8 mouse cellular contexts compared by ENCODE assay signal in the genomic region with DNA sequence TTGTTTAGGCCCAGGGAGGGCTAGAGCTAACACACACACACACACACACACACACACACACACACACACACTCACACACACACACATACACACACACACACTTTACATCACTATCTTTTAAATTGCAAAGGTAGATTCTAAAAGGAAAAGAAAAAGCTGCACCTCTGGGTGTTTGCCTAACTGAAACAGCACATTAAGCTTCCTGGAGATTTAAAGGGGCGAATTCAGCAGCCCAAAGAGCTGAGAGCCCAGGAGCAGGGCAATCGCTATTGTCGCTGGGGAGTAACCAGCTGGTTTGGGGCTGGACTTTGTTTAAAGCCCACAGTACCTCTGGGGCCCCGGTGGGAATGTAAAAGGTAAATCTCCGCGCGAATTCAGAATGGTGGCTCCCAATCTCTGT. TPM values are rescaled to one million over a fixed set of nuclear protein-coding genes. Genes with fewer than 3 reads are reported as not detected.
DNase-seq lines count a peak whose midpoint lies in the region; ATAC-seq and TF ChIP-seq lines count a peak whose summit lies in the region.

No protein-coding gene starts in this region.

- H3K9me3 ChIP-seq in heart, embryonic 11.5 days (replicated peaks; ENCODE audit: control insufficient read depth, low read length) = no peaks in the 10 kb centered on the region
- H3K9me3 ChIP-seq in heart, embryonic 15.5 days (replicated peaks) = no peaks in the 10 kb centered on the region
- H3K9me3 ChIP-seq in midbrain, embryonic 11.5 days (ENCODE audit: control insufficient read depth, low read length) = no peaks in the 10 kb centered on the region

- no peak for TF ChIP-seq POLR2A in brain, embryonic 14.5 days (IDR thresholded peaks at IDR 0.05; ENCODE audit: borderline replicate concordance, extremely low read depth, insufficient read depth, insufficient read length, poor library complexity, severe bottlenecking)

- peak overlapping the region; percentile 67 for H3K4me2 ChIP-seq in heart, embryonic 11.5 days
- H3K4me2 ChIP-seq in heart, embryonic 15.5 days = peak overlapping the region; percentile 37
- H3K4me2 ChIP-seq in midbrain, embryonic 11.5 days = peak overlapping the region; percentile 79

- H3K9ac ChIP-seq in heart, embryonic 11.5 days (ENCODE audit: low read depth, low read length) = peak overlapping the region; percentile 99
- H3K9ac ChIP-seq in heart, embryonic 15.5 days = peak overlapping the region; percentile 95
- H3K9ac ChIP-seq in midbrain, embryonic 11.5 days (ENCODE audit: low read length) = peak overlapping the region; percentile 83

- peak overlapping the region; percentile 79 for H3K4me3 ChIP-seq in heart, embryonic 11.5 days (ENCODE audit: low read depth, low read length)
- H3K4me3 ChIP-seq in heart, embryonic 15.5 days = peak overlapping the region; percentile 74
- H3K4me3 ChIP-seq in midbrain, embryonic 11.5 days (ENCODE audit: low read depth, low read length) = peak overlapping the region; percentile 78

- intact Hi-C loops in heart, postnatal 14 days (cut with DNase I) = loop anchor here (5.0 kb wide), 2 partner anchors 83 to 133 kb away; partner anchors contain the start of gene Cap2
- intact Hi-C loops in gastrocnemius, postnatal 14 days (cut with DNase I; ENCODE audit: low total_unique reads) = no loop called here

- no peaks in the 10 kb centered on the region; the same call in 1 of the 2 replicates for H3K27me3 ChIP-seq in heart, embryonic 11.5 days (ENCODE audit: control insufficient read depth, insufficient read depth, low read length)
- no peaks in the 10 kb centered on the region; the same call in 1 of the 2 replicates for H3K27me3 ChIP-seq in heart, embryonic 15.5 days
- H3K27me3 ChIP-seq in midbrain, embryonic 11.5 days (ENCODE audit: control insufficient read depth, insufficient read depth, low read length) = no peaks in the 10 kb centered on the region

- H3K4me1 ChIP-seq in heart, embryonic 11.5 days (ENCODE audit: control insufficient read depth, insufficient read depth, low read length) = peaks cover 6% of the 10 kb centered on the region; the same call in 1 of the 2 replicates
- peaks cover 8% of the 10 kb centered on the region; the same call in 1 of the 2 replicates for H3K4me1 ChIP-seq in heart, embryonic 15.5 days (replicated peaks)
- H3K4me1 ChIP-seq in midbrain, embryonic 11.5 days (ENCODE audit: control insufficient read depth, insufficient read depth, low read length) = peaks cover 4% of the 10 kb centered on the region; the same call in 1 of the 2 replicates

- peak overlapping the region; percentile 99 for H3K27ac ChIP-seq in heart, embryonic 11.5 days (ENCODE audit: low read depth, low read length)
- H3K27ac ChIP-seq in heart, embryonic 15.5 days = peak overlapping the region; percentile 98
- no peak overlapping the region for H3K27ac ChIP-seq in midbrain, embryonic 11.5 days (ENCODE audit: low read depth, low read length)

- TF ChIP-seq CTCF in brain, embryonic 14.5 days (IDR thresholded peaks at IDR 0.05; ENCODE audit: borderline replicate concordance, extremely low read depth, insufficient read depth, insufficient read length) = no peak

- 7% methylated on average over 7 of the region's 7 CpGs for WGBS in heart, embryonic 11.5 days (ENCODE audit: insufficient replicate concordance)
- whole genome bisulfite sequencing in heart, embryonic 15.5 days = 16% methylated on average over 7 of the region's 7 CpGs
- WGBS in midbrain, embryonic 11.5 days = 2% methylated on average over 7 of the region's 7 CpGs

- DNase-seq in heart, postnatal 14 days = no peak
- peak; percentile 47 for DNase-seq in brain, embryonic 14.5 days (ENCODE audit: low read depth)
- peak; percentile 90 for DNase-seq in midbrain, embryonic 11.5 days (ENCODE audit: low spot score, missing footprints)
- no peak for DNase-seq in urinary bladder, adult 2 months (ENCODE audit: low spot score)
- DNase-seq in gastrocnemius, postnatal 14 days = no peak
- no peak for DNase-seq in ovary, postnatal 14 days (ENCODE audit: low spot score)

- H3K36me3 ChIP-seq in heart, embryonic 11.5 days (ENCODE audit: control insufficient read depth, insufficient read depth, low read length) = no peaks in the 10 kb centered on the region
- H3K36me3 ChIP-seq in heart, embryonic 15.5 days = no peaks in the 10 kb centered on the region
- H3K36me3 ChIP-seq in midbrain, embryonic 11.5 days (ENCODE audit: control insufficient read depth, insufficient read depth, low read length) = no peaks in the 10 kb centered on the region

- no peak for ATAC-seq in heart, embryonic 11.5 days (replicated peaks; ENCODE audit: insufficient number of reproducible peaks, low FRiP score, low TSS enrichment)
- no peak for ATAC-seq in heart, embryonic 15.5 days (replicated peaks; ENCODE audit: insufficient number of reproducible peaks, insufficient read depth, low FRiP score, low read depth)
- ATAC-seq in midbrain, embryonic 11.5 days (ENCODE audit: low FRiP score) = no peak

RNA-seq across cellular contexts. Expression of gene Rbm24, which starts 1.4 kb away (rescaled TPM):
- 62.3 and 63.1 TPM in 2 replicates for polyA plus RNA-seq in heart, embryonic 11.5 days (2014; fragmentation: Nextera tagmentation; extraction: Ambion mirVana)
- total RNA-seq in heart, postnatal 14 days (2021) = 100 to 1,000 TPM; 223 to 227 TPM
- 8.3 and 15.2 TPM in 2 replicates for polyA plus RNA-seq in brain, embryonic 14.5 days (2012; rRNA removed)
- 80.7 and 87.1 TPM in 2 replicates for polyA plus RNA-seq in heart, embryonic 15.5 days (2015; fragmentation: Nextera tagmentation; extraction: Ambion mirVana)
- polyA plus RNA-seq in midbrain, embryonic 11.5 days (2014; fragmentation: Nextera tagmentation; extraction: Ambion mirVana) = 3.9 and 4.8 TPM in 2 replicates
- polyA plus RNA-seq in urinary bladder, adult 2 months (2012; rRNA removed) = 25.2 and 39.0 TPM in 2 replicates
- 100 to 1,000 TPM; 145 to 185 TPM for total RNA-seq in gastrocnemius, postnatal 14 days (2021)

Comparison
In these comparisons a context has a peak if more than half of its experiments do, and no peak if none do; other contexts are left out.
1. DNase-seq: peak in brain, embryonic 14.5 days (single experiment) and midbrain, embryonic 11.5 days (single experiment); none in heart, postnatal 14 days (0 of 2), urinary bladder, adult 2 months (single experiment), gastrocnemius, postnatal 14 days (single experiment) and ovary, postnatal 14 days (single experiment).
2. Peak in every context shown above with its lines, with median percentiles within 50 percentile points of each other: H3K4me2 ChIP-seq, H3K4me3 ChIP-seq and H3K9ac ChIP-seq.